Mouse (Mus musculus): ENCODE data around the gene Zbed5.
A peak's percentile ranks its signal among the peaks of the same experiment; 100 is the strongest.
"Not testable (repeated sequence)": the region's sequence is repeated elsewhere in the genome, so short reads cannot be mapped to it uniquely, and the experiment has no call there.

Zbed5 gene

GRCm38 (mm10) chr5:129895198-129896088 lies at the start of gene Zbed5:
Zbed5 (plus strand) TSS chr5:129895723.
- DNase-seq (ENCODE audit: low spot score) = peak; percentile 84

- DNase-seq (ENCODE audit: low spot score) = peak; percentile 93
These were observed 48.6 kb upstream of the Zbed5 start, which contains the start of gene Sumf2 for GRCm38 (mm10) chr5:129846752-129847557. Sumf2 (plus strand) TSS chr5:129846986.

- DNase-seq (ENCODE audit: low spot score) = no peak
These were observed 48.0 kb upstream of the Zbed5 start for GRCm38 (mm10) chr5:129847558-129847820.

- DNase-seq (ENCODE audit: low spot score) = no peak
These were observed 40.4 kb upstream of the Zbed5 start for GRCm38 (mm10) chr5:129855163-129855562.

- DNase-seq (ENCODE audit: low spot score) = no peak
These were observed 39.1 kb upstream of the Zbed5 start for GRCm38 (mm10) chr5:129856414-129856813.

- DNase-seq (ENCODE audit: low spot score) = no peak
These were observed 33.2 kb upstream of the Zbed5 start for GRCm38 (mm10) chr5:129862325-129862724.

- no peak for DNase-seq (ENCODE audit: low spot score)
These were observed 31.1 kb upstream of the Zbed5 start for GRCm38 (mm10) chr5:129864467-129864866.

- DNase-seq (ENCODE audit: low spot score) = no peak
These were observed 29.7 kb upstream of the Zbed5 start for GRCm38 (mm10) chr5:129865841-129866240.

- no peak for DNase-seq (ENCODE audit: low spot score)
These were observed 26.1 kb upstream of the Zbed5 start for GRCm38 (mm10) chr5:129869238-129869995.

- DNase-seq (ENCODE audit: low spot score) = no peak
These were observed 24.3 kb upstream of the Zbed5 start for GRCm38 (mm10) chr5:129871238-129871637.

GRCm38 (mm10) chr5:129873942-129874341 lies 21.6 kb upstream of the Zbed5 start:
- no peak for DNase-seq (ENCODE audit: low spot score)

GRCm38 (mm10) chr5:129875098-129875497 lies 20.4 kb upstream of the Zbed5 start:
- DNase-seq (ENCODE audit: low spot score) = no peak

- no peak for DNase-seq (ENCODE audit: low spot score)
These were observed 17.6 kb upstream of the Zbed5 start for GRCm38 (mm10) chr5:129877731-129878455.

GRCm38 (mm10) chr5:129878946-129879345 lies 16.6 kb upstream of the Zbed5 start:
- peak; percentile 50 for DNase-seq (ENCODE audit: low spot score)

GRCm38 (mm10) chr5:129879888-129880287 lies 15.6 kb upstream of the Zbed5 start:
- DNase-seq (ENCODE audit: low spot score) = no peak

GRCm38 (mm10) chr5:129886271-129886670 lies 9.3 kb upstream of the Zbed5 start:
- no peak for DNase-seq (ENCODE audit: low spot score)

GRCm38 (mm10) chr5:129886911-129887636 lies 8.4 kb upstream of the Zbed5 start, which contains the start of gene Chchd2:
Chchd2 (minus strand) TSS chr5:129887470.
- peak; percentile 94 for DNase-seq (ENCODE audit: low spot score)

- not testable (repeated sequence) for DNase-seq (ENCODE audit: low spot score)
These were observed 5.1 kb upstream of the Zbed5 start for GRCm38 (mm10) chr5:129890390-129890789.

- DNase-seq (ENCODE audit: low spot score) = no peak
These were observed 2.9 kb downstream of the Zbed5 start, which contains the start of gene Phkg1 for GRCm38 (mm10) chr5:129898449-129898848. Phkg1 (minus strand) TSS chr5:129898549.

GRCm38 (mm10) chr5:129907775-129908174 lies 12.3 kb downstream of the Zbed5 start:
- no peak for DNase-seq (ENCODE audit: low spot score)
